Mouse (Mus musculus): Measurements from ENCODE around the gene Tkt. TPM values are rescaled to one million over a fixed set of nuclear protein-coding genes. Genes with fewer than 3 reads are reported as not detected.
"Not testable (repeated sequence)": the region's sequence is repeated elsewhere in the genome, so short reads cannot be mapped to it uniquely, and the experiment has no call there.

The Tkt gene
- 10 to 100 TPM; 10.8 to 10.9 TPM for total RNA-seq (2021)
- long read RNA-seq, experiment 1, partial matches to known transcripts, result 2 of 5 reads
- long read RNA-seq, experiment 1, other reads (novel, unspliced or antisense), result 0 of 5 reads
- long read RNA-seq, experiment 2, result 0 reads

GRCm38 (mm10) chr14:30548131-30548720 is at the start of gene Tkt:
Gene Tkt, plus strand, starts transcription at chr14:30548359.
- DNase-seq (ENCODE audit: low spot score), result peak; percentile 60

GRCm38 (mm10) chr14:30504990-30505389 is 43.2 kb upstream of the Tkt start:
- no peak for DNase-seq (ENCODE audit: low spot score)

DNA sequence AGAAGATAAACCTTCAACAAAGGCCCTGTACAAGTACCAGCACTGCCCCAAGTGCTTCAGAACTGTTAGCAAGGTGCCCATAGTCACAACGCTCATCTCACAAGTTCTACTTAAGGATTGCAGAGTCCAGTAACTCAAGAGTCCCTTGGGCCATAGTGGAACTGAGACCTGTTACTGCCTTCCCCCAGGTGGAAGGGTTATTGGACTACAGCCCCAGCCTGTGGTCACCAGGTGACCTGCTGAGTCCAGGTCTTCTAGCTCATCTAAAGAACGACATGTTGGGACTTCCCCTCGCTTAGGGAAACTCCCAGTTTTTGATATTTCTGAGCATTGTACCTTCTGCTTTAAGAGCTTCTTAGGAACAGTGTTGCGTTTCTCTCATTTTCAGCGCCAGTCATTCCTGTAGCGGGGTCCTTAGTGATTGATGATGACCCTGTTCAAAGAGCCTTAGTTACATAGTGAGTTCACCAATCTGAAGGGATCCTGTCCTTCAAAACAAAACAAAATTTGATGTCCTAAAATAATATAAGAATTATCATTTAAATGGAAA is 37.9 kb upstream of the Tkt start:
- DNase-seq (ENCODE audit: low spot score), result no peak

DNA sequence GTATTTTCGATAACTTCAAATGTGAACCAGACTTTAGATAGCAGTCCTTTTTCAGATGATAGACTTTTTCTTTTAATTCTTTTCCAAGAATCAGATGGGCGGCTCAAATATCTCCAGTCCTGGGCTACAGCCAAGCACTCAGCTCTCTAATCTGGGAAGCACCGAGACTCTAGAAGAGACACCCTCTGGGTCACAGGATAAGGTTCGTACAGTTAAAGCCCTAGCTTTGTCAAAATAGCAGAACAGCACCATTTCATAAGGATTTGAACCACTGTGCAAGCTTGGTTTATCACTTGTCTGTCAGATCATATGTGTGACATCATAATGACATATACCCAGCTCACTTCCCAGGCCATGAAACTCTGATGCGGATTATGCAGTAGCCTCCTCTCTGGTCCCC is 35.3 kb upstream of the Tkt start:
- DNase-seq (ENCODE audit: low spot score), result no peak

GRCm38 (mm10) chr14:30515931-30516723 is 32.0 kb upstream of the Tkt start:
- no peak for DNase-seq (ENCODE audit: low spot score)

DNA sequence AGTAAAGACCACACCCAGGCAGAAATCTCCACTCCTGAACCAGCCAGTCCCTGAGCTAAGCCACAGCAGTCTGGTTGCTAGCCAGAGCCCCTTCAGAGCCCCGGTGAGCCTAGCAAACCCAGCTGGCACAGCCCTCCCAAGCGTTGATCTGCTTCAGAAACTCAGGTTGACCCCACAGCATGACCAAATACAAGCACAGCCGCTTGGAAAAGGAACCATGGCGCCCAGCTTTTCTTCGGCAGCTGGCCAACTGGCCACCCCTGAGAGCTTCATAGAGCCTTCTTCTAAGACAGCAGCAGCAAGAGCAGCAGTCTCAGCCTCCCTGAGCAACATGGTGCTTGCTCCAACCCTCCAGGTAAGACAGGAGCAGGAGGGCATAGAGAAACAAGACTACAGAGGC is 28.8 kb upstream of the Tkt start:
- DNase-seq (ENCODE audit: low spot score), result no peak

GRCm38 (mm10) chr14:30523356-30523755 is 24.8 kb upstream of the Tkt start:
- DNase-seq (ENCODE audit: low spot score), result no peak

DNA sequence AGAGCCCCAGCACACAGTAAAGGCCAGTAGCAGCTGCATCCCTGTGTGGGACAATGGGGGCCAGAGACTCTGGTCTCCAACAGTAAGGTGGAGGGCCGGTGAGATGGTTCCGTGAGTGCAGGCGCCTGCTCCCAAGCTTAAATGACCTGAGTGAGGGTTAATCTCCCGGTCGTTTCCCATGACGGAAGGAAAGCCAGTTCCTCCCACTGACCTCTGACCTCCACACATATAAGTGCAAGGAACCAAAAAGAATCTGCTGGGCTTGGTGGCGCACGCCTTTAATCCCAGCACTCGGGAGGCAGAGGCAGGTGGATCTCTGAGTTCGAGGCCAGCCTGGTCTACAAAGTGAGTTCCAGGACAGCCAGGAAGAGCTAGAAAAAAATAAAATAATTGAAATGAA is 19.8 kb upstream of the Tkt start:
- no peak for DNase-seq (ENCODE audit: low spot score)

GRCm38 (mm10) chr14:30528961-30529360 is 19.2 kb upstream of the Tkt start:
- no peak for DNase-seq (ENCODE audit: low spot score)

- no peak for DNase-seq (ENCODE audit: low spot score)
Measured at GRCm38 (mm10) chr14:30529454-30529853, 18.7 kb upstream of the Tkt start.

DNA sequence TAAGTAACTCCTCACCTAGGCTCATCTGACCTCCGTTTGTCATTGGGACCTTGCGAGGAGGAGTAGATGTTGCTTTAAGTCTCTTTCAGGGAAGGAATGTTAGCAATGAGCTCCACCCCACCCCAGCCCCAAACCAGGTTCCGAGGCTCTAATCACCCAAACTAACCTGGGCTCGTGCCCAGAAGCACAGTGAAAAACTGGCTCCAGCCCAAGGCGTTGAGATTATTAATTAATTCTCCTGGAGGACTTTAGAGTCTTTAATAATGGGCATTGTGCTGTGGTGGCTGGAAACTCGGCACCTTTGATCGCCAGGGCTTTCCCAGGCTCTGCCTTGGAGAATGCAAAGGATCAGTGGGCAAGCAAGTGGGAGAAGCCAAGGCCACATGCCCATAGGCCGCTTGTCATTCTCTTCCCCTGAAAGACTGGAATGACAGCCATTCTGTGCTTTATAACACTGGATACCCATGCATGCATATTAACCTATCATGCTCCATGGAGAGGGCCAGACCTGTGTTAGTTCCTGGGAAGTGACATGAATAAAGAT is 17.4 kb upstream of the Tkt start:
- no peak for DNase-seq (ENCODE audit: low spot score)

DNA sequence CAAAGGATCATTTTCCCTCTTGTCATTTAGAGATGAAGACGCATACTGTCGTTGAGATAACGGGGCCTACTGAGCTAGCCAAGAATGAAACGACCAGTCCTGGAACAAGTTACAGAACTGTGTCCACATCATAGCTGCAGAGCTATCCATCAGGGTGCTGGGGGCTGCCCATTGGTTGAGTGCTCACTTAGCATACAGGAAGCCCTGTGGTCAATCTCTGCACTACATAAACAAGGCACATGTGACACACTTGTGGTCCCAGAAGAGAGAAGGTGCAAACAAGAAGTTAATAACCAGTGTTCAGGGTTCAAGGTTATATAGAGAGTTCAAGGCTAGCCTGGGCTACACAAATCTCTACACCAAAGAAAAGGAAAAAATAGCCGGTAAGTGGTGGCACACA is 16.7 kb upstream of the Tkt start:
- DNase-seq (ENCODE audit: low spot score), result no peak

- DNase-seq (ENCODE audit: low spot score), result no peak
Measured at GRCm38 (mm10) chr14:30531896-30532295, 16.3 kb upstream of the Tkt start.

GRCm38 (mm10) chr14:30533780-30534450 is 14.2 kb upstream of the Tkt start:
- DNase-seq (ENCODE audit: low spot score), result no peak

- peak; percentile 85 for DNase-seq (ENCODE audit: low spot score)
Measured at GRCm38 (mm10) chr14:30541541-30541940, 6.6 kb upstream of the Tkt start.

DNA sequence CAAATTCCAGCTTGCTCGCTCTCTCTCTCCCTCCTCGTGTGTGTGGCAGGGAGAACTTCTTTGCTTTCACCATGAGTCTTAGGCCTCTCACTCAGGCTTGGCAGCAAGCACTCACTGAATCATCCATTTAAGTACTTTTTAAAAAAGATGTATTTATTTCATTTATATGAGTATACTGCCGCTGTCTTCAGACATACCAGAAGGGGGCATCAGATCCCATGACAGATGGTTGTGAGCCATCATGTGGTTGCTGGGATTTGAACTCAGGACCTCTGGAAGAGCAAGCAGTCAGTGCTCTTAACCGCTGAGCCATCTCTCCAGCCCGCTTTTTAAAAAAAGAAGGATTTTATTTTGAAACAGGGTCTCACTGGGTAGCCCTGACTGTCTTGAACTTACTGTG is 4.8 kb upstream of the Tkt start:
- DNase-seq (ENCODE audit: low spot score), result not testable (repeated sequence)

GRCm38 (mm10) chr14:30548965-30549776 is 1.0 kb downstream of the Tkt start:
- peak; percentile 95 for DNase-seq (ENCODE audit: low spot score)

GRCm38 (mm10) chr14:30549777-30550149 is 1.6 kb downstream of the Tkt start:
- no peak for DNase-seq (ENCODE audit: low spot score)

DNA sequence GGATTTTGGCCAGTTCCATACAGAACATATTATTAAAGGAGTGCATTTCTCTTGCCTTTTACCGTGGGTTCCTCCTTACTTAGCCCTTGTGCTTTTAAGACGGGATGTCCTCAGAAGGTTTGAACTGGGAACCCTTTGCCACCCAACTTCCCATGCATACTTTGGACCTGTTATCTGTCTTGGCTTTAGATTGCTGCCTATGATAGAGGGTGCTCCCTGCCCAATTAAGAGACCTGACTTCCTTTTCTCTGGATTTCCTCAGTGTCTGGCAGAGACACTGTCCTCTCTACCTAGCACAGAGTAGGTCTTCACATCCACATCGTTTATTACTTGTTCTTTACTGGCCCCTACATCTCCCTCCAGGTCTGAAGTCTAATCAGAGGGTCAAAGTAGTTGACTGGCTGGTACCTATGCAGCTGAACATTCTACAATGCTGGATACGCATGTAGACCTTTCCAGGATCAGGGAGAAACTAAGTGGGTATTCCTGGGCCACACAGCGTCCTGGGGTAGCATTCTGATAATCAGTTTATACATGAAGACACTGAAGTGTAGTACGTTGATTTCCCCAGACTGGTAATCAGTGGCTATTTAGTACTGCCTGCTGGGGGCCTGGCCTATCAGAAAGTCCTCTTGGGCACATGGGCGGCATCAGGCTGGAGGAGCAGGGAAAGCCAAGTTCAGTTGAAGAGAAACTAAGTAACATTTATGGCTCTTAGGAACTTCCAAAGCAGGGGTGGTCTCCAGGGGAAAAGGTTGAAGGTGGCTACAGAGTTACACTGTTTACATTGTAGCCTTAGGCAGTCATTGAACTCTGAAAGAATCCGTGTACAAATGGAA is 2.3 kb downstream of the Tkt start:
- DNase-seq (ENCODE audit: low spot score), result no peak

- no peak for DNase-seq (ENCODE audit: low spot score)
Measured at GRCm38 (mm10) chr14:30551509-30551908, 3.4 kb downstream of the Tkt start.
